Mouse (Mus musculus) kidney, adult 11 months (tissue): ENCODE data around the gene Sbf1.
A peak's percentile ranks its signal among the peaks of the same experiment; 100 is the strongest.

Experiments
- DNase-seq: peaks from one replicate; pipeline ENCODE4 v3.0.0; 2022

Sbf1 gene

GRCm38 (mm10) chr15:89315190-89315731 is at the start of gene Sbf1:
Gene Sbf1, minus strand, starts transcription at chr15:89315311.
- DNase-seq: peak; percentile 99

DNA sequence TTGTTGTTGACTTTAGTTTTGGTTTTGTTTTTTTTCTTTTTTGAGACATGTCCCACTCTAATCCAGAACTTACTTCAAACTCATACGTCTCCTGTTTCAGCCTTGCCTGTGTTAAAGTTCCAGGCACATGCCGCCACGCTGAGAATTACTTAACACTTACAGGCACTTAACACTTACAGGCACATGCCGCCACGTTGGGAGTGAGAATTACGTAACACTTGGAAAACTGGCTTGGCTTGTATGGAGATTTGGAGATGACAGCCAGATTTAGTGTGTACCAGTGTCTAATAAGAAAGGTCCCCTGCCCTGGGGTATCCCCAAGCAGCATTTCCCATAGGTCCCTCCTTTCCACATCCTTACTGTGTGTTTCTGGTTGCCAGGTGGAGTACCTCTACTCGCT is 47.9 kb upstream of the Sbf1 start:
- DNase-seq: no peak

DNA sequence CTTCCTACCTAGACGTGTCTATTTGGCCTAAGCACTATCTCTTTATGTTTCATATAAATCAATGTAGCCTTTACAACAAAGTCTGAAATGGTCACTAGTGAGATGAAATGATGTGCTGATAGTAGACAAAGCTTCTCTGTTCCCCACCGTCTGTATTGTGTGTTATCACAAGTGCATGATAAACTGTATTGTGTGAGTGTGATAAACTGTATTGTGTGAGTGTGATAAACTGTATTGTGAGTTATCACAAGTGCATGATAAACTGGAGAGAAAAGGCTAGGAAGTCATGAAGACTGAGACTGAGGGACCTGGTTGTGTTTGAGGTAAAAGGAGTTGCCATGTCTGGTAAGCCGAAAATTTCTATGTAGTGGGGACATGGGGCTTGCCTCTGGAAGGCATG is 43.7 kb upstream of the Sbf1 start:
- no peak for DNase-seq

DNA sequence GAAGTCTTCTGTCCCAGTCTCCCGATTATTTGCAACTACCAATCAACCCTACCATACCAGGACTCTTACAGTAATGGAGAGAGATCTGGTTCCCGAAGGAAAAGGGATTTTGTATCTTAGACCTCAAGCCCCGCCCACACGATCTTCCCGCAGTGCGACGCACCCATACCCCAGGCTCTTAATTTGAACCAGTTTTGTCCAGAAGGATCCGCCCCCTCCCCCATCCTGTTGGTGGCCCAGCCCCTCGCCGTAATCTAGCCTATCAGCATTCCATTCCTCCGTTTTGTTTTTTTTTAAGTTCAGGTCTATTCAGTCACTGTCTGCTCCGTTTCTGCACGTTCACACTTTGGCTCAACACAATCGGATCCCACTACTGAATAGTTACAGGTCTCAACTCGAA is 41.3 kb upstream of the Sbf1 start:
- DNase-seq: peak; percentile 49

GRCm38 (mm10) chr15:89355241-89356187 is 40.4 kb upstream of the Sbf1 start, which contains the start of the genes Lmf2 and Ncaph2:
Gene Lmf2, minus strand, starts transcription at chr15:89355659.
Gene Ncaph2, plus strand, starts transcription at chr15:89355719.
- peak; percentile 95 for DNase-seq

DNA sequence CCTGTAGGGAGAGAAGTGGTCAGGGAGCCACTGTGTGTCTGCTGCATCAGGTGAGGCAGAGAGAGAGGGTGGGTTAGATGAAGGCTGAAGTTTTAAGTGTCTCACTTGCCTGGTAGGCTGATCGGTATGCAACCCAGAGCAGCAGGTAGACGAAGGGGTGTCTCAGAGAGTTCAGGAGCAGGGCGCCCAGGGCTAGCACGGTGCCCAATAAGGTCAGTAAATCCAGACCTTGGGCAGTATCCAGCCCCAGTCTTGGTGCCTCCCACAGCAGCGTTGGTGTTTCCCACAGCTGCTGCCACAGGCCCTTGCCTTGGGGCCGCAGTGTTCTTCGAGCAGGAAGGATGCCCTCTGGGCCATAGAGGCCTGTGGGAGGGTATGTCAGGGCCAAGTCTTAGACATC is 39.3 kb upstream of the Sbf1 start:
- no peak for DNase-seq

- no peak for DNase-seq
Measured at GRCm38 (mm10) chr15:89353837-89354236, 38.7 kb upstream of the Sbf1 start.

DNA sequence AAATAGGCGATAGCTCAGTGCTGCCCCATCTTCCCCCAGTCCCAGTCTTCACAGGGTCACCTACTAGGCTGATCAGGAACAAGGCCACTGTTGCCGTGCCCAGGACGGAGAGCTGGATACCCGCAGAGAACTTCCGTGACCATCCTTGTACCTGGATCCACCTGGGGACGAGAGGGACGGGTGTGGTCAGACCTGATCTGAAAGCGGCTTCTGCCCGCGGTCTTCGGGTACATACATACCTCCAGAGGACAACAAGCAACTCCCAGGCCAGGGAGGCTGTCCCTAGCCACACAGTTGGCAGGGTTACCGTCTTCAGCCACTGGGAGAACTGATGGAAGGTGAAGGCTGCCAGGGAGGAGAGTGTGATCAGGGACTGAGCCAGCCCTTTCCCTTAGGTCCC is 37.7 kb upstream of the Sbf1 start:
- no peak for DNase-seq

GRCm38 (mm10) chr15:89352054-89352453 is 36.9 kb upstream of the Sbf1 start:
- DNase-seq: no peak

DNA sequence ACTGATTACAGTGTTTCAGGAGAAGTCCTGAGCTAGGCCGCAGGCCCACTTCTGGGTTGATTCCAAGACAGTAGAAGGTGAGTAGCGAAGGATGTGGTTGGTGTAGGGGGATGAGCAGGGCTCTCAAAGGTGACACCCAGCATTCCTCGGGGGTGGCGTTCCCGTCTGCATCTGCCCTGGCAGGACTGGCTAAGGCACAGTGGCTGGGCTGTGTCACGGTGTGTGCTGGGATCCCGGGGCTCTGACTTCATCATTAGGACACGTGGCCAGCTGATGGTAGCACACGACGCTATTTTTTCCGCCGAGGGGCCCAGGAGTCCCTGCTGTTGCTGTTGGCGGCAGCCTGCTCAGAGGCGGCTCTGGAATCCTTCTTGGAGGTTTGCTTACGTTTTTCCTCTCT is 36.2 kb upstream of the Sbf1 start:
- DNase-seq: no peak

DNA sequence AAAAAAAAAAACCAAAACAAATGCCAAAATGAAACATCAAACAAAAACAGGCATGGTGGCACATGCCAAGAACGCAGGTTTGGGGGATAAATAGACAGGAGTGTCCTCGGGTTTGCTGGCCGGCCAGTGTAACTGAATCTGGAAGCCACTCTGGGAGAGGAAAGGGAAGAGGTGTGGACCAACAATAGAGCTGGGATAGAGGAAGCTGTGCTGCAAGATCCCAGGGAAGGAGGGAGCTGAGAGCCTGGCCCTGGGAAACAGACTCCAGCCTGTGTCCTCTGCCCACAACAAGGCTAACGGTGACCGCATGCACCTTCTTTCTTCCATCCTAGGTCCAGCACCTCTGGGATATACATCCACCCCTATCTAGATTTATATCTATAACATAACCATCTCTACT is 35.3 kb upstream of the Sbf1 start:
- DNase-seq: no peak

DNA sequence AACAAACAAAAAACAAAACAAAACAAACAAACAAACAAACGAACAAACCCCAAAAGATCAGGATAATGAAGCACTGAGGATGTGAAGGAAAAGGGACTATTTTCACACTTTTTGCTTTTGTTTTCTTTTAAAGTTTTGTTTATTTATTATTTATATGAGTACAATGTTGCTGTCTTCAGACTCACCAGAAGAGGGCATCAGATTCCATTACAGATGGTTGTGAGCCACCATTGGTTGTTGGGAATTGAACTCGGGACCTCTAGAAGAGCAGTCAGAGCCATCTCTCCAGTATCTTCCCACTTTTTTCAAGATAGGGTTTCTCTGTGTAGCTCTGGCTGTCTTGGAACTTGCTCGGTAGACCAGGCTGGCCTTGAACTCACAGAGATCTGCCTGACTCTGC is 28.2 kb upstream of the Sbf1 start:
- no peak for DNase-seq

DNA sequence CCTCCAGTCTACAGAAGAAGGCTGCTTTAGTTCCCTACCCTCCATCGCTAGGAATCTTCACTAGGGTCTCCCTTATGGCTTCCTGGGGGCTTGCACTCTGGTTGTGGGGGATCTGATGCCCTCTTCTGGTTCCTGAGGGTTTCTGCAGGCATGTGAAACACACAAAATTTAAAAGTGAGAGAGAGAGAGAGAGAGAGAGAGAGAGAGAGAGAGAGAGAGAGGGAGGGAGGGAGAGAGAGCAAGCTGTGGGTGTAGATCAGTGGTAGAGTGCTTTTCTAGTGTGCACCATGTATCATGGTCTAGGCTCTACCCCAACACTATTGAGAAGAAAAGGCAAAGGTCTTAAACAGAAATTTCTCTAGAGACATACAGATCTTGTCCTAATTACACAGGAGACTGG is 26.6 kb upstream of the Sbf1 start:
- no peak for DNase-seq

GRCm38 (mm10) chr15:89340136-89340535 is 25.0 kb upstream of the Sbf1 start:
- no peak for DNase-seq

- DNase-seq: no peak
Measured at GRCm38 (mm10) chr15:89339696-89340095, 24.6 kb upstream of the Sbf1 start.

DNA sequence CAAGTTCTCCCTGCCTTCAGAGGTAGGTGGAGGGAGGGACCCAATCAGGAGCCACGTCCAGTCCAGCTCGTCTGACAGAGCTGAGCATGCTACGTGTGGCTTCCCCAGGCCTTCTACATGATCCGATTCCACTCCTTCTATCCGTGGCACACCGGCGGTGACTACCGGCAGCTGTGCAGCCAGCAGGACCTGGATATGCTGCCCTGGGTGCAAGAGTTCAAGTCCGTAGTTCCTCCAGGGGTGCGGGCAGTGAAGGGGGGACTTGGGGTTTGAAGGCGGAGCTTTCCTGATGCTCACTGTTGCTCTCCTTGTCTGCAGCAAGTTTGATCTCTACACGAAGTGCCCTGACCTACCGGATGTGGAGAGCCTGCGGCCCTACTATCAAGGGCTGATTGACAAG is 21.3 kb upstream of the Sbf1 start:
- peak; percentile 38 for DNase-seq

DNA sequence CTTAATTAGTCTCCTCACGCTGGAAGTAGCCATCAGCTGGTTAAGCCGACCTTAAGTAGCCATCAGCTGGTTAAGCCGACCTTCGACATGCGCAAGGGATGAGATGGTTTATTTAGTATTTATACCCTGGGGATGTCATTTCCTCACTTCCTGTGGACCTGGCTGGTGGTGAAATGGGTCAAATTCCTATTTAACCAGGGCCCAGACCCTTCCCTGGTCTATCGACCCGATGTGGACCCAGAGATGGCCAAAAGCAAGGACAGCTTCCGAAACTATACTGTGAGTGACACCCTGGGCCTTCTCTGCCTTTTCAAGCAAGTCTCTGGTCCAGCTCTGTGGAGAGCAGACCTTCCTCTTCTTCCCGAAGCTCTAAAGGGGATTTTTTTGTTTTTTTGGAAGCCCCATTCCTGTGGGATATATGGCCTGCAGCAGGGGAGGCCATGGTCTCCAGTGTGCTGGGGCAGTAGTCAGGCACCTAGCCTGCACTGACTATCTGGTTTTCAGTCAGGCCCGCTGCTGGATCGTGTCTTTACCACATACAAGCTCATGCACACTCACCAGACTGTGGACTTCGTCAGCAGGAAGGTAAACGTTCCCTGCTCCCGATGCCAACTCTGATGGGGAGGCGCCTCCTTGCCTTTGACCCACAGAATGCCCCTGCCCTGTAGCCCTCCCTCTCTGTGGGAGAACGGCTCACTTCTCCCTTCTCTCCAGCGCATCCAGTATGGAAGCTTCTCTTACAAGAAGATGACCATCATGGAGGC is 19.8 kb upstream of the Sbf1 start:
- DNase-seq: peak; percentile 37

DNA sequence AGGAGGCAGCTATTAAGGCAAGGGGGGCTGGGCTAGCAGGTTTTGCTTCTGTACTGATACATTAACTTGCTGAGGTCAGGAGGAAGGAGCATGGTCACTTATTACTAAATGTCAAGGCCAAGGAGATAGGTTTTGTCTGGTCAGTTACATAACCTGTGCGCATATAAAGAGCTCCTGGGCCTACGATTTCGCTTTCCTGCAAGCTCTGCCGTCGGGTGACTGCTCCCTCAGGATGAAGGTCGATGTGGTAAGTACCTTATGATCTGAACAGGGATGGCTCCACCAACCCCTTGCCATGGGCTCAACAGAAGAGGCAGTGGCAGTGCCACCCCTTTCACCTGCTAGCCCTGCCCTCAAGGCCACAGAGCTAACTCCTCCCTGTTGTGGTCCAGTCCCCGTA is 19.2 kb upstream of the Sbf1 start, which contains the start of gene Miox:
Gene Miox, plus strand, starts transcription at position 128 of the 400 bp plus-strand sequence.
- peak; percentile 91 for DNase-seq

DNA sequence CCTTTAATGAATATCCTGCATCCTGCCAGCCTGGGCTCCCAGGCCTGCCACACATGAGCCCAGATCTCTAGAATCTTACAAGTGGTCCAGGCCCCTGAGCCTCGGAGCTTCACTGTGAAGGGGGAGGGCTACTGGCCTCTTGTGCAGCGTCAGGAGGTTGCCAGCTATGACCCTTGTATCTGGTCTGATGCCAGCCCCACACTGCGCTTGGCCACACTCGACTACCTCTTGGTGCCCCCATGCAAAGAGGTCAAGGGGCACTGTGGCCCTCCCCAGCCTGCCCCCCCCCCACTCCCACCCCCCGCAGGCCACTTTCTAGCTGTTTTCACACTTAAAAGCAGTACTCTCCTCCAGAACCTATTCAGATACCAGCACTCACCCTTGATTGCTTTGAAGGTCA is 11.3 kb upstream of the Sbf1 start:
- DNase-seq: peak; percentile 86

DNA sequence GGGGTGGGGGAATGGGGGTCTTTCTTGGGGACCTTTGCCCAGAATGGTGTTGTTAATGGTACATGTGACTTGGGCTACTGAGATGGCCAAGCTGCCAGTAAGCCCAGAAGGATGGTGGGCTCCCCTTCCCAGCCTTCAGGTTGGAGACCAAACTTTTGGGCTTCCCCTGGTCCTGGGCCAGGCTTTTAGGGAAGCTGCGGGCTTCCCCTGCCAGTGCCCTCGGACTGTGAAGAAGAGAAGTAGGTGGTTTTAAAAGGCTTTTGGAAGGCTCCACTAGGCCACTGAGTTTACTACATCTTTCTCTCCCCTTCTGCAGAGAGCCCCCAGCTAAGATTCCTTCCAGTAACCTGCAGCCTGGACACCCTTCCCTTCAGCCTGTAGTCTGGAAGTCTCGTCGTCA is 8.5 kb upstream of the Sbf1 start:
- DNase-seq: no peak

GRCm38 (mm10) chr15:89322670-89323522 is 7.8 kb upstream of the Sbf1 start, which contains the start of gene Adm2:
Gene Adm2, plus strand, starts transcription at chr15:89322720.
- DNase-seq: no peak

- DNase-seq: no peak
Measured at GRCm38 (mm10) chr15:89321264-89321663, 6.2 kb upstream of the Sbf1 start.

GRCm38 (mm10) chr15:89316146-89316545 is 1.0 kb upstream of the Sbf1 start:
- DNase-seq: no peak
